ENCODE assay signal across 20 mouse cellular contexts in the genomic region with DNA sequence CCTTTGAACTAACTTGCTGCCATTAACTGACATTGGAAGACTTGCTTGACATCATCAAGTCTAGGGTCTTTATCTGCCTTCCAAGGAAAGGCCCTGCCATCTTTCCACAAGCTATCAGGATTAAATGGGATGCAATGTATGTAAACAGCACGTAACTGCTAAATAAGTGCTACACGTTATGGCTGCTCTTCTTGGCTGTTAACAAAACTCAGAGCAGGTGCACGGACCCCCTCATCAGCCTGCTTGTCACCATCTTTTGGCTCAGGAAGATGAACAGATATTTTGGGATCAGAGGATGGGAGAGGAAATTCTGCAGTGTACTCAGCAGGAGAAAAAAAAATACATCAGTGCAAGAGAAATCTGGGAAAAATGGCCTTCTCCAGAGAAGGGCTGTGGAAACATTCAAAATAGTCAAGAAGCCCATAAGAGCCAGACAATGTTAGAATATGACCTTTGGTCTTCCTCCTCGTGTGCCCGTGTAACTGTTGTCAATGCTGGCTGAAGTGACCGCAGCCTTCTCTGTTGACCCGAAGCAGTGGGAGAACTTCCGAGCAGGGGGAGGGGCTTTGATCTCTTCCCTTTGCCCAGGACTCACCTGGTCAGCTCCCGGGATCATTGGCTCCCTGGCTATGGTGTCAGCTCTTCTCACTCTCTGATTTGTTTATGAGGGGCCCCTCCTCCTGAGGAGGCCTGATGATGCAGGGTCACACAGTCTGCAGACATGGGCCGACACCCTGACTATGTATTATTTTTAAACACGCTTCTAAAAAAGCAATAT.
A peak's percentile ranks its signal among the peaks of the same experiment; 100 is the strongest.
DNase-seq lines count a peak whose midpoint lies in the region; ATAC-seq and TF ChIP-seq lines count a peak whose summit lies in the region.
"Had no signal": no experiment of that assay in that cellular context is flagged by ENCODE, and none has a peak within 500 bp of the region (broad histone marks: within the 10 kb centered on the region; RNA-seq: fewer than 3 reads in every experiment).

No protein-coding gene starts in this region.

- H3K27ac ChIP-seq in heart, adult 2 months: no peak overlapping the region
- peak overlapping the region; percentile 45; the same call in 1 of the 2 replicates for H3K27ac ChIP-seq in liver, adult 2 months (replicated peaks; ENCODE audit: insufficient read depth, low read depth, low read length)
- no peak overlapping the region for H3K27ac ChIP-seq in liver, embryonic 12.5 days
- H3K27ac ChIP-seq in liver, embryonic 16.5 days (ENCODE audit: low read length): no peak overlapping the region
- H3K27ac ChIP-seq: embryonic facial prominence, embryonic 12.5 days; forebrain, embryonic 15.5 days; gastrocnemius, adult 2 months; heart, embryonic 10.5 days; hindbrain, embryonic 12.5 days had no signal

- no peak overlapping the region for H3K4me3 ChIP-seq in heart, adult 2 months
- no peak overlapping the region for H3K4me3 ChIP-seq in liver, adult 2 months (ENCODE audit: insufficient read depth, low read depth, low read length)
- no peak overlapping the region for H3K4me3 ChIP-seq in liver, embryonic 12.5 days
- H3K4me3 ChIP-seq in liver, embryonic 16.5 days (ENCODE audit: low read depth, low read length): no peak overlapping the region
- H3K4me3 ChIP-seq: embryonic facial prominence, embryonic 12.5 days; forebrain, embryonic 15.5 days; gastrocnemius, adult 2 months; heart, embryonic 10.5 days; hindbrain, embryonic 12.5 days had no signal

- 74% methylated on average over 11 of the region's 11 CpGs for WGBS in heart, adult 2 months
- WGBS in liver, adult 2 months: 40% methylated on average over 11 of the region's 11 CpGs
- WGBS in liver, embryonic 12.5 days (ENCODE audit: insufficient replicate concordance): 64% methylated on average over 11 of the region's 11 CpGs
- WGBS in liver, embryonic 16.5 days (ENCODE audit: insufficient replicate concordance): 63% methylated on average over 11 of the region's 11 CpGs

- no peak for TF ChIP-seq POLR2A in heart, adult 2 months (IDR thresholded peaks at IDR 0.05; ENCODE audit: insufficient read depth, low read depth, low read length)
- no peak for TF ChIP-seq POLR2A in liver, adult 2 months (IDR thresholded peaks at IDR 0.05; ENCODE audit: extremely low read depth, insufficient read depth, low read length)

- no peak for TF ChIP-seq CTCF in heart, adult 2 months (IDR thresholded peaks at IDR 0.05)
- TF ChIP-seq CTCF in liver, adult 2 months (IDR thresholded peaks at IDR 0.05; ENCODE audit: low read depth, low read length): no peak

- H3K36me3 ChIP-seq in heart, adult 2 months (ENCODE audit: control insufficient read depth, insufficient read depth, low read length): no peaks in the 10 kb centered on the region
- H3K36me3 ChIP-seq in liver, adult 2 months (ENCODE audit: control insufficient read depth, insufficient read depth, low read length): no peaks in the 10 kb centered on the region
- H3K36me3 ChIP-seq in liver, embryonic 12.5 days: no peaks in the 10 kb centered on the region
- H3K36me3 ChIP-seq in liver, embryonic 16.5 days (ENCODE audit: control insufficient read depth, insufficient read depth): no peaks in the 10 kb centered on the region
- H3K36me3 ChIP-seq: embryonic facial prominence, embryonic 12.5 days; forebrain, embryonic 15.5 days; heart, embryonic 10.5 days; hindbrain, embryonic 12.5 days had no signal

- ATAC-seq in liver, embryonic 12.5 days: no peak
- 0 out of 2 replicates have a peak, but pooled peaks have one; percentile 39 for ATAC-seq in liver, embryonic 16.5 days (ENCODE audit: low read depth)
- ATAC-seq: forebrain, embryonic 15.5 days had no signal

- H3K27me3 ChIP-seq in heart, adult 2 months (ENCODE audit: control insufficient read depth, insufficient read depth, low read length): no peaks in the 10 kb centered on the region
- no peaks in the 10 kb centered on the region for H3K27me3 ChIP-seq in liver, adult 2 months (ENCODE audit: control insufficient read depth, insufficient read depth, low read length)
- no peaks in the 10 kb centered on the region for H3K27me3 ChIP-seq in liver, embryonic 12.5 days (replicated peaks)
- no peaks in the 10 kb centered on the region for H3K27me3 ChIP-seq in liver, embryonic 16.5 days (ENCODE audit: control insufficient read depth, insufficient read depth, low read depth, low read length)
- H3K27me3 ChIP-seq: embryonic facial prominence, embryonic 12.5 days; forebrain, embryonic 15.5 days; hindbrain, embryonic 12.5 days had no signal

- peak; percentile 64 for DNase-seq in heart, adult 11 months
- DNase-seq in heart, adult 2 months: no peak
- peak; percentile 35 for DNase-seq in kidney, adult 9 months
- no peak for DNase-seq in kidney, adult 18-20 months
- DNase-seq in liver, adult 2 months (ENCODE audit: extremely low read depth, low read depth, low spot score): peak; percentile 93
- DNase-seq in spleen, postnatal 36 days (ENCODE audit: low spot score in 2 of 2): no peak
- DNase-seq: adrenal gland, postnatal 10 days; cerebellum, adult 11 months; cerebellum, adult 8-10 months; cerebellum, postnatal 14 days; gastrocnemius, adult 2 months; gastrocnemius, postnatal 25 days; heart, postnatal 10 days; heart, postnatal 4 days had no signal

- intact Hi-C loops in heart, adult 2 months (cut with DNase I): no loop called here

- H3K9ac ChIP-seq in heart, adult 2 months (ENCODE audit: low read depth, low read length): no peak overlapping the region
- no peak overlapping the region for H3K9ac ChIP-seq in liver, adult 2 months (ENCODE audit: low read depth, low read length)
- H3K9ac ChIP-seq in liver, embryonic 12.5 days: no peak overlapping the region
- no peak overlapping the region for H3K9ac ChIP-seq in liver, embryonic 16.5 days (ENCODE audit: low read depth, low read length)
- H3K9ac ChIP-seq: embryonic facial prominence, embryonic 12.5 days; forebrain, embryonic 15.5 days; hindbrain, embryonic 12.5 days had no signal

- H3K9me3 ChIP-seq in liver, embryonic 12.5 days (replicated peaks): no peaks in the 10 kb centered on the region
- no peaks in the 10 kb centered on the region for H3K9me3 ChIP-seq in liver, embryonic 16.5 days (replicated peaks; ENCODE audit: control insufficient read depth, low read length)
- H3K9me3 ChIP-seq: embryonic facial prominence, embryonic 12.5 days; forebrain, embryonic 15.5 days; heart, embryonic 10.5 days; hindbrain, embryonic 12.5 days had no signal

- TF ChIP-seq EP300 in heart, adult 2 months (IDR thresholded peaks at IDR 0.05; ENCODE audit: insufficient read depth, low read depth, low read length): no peak

- no peaks in the 10 kb centered on the region for H3K4me1 ChIP-seq in heart, adult 2 months (ENCODE audit: control insufficient read depth, insufficient read depth, low read length)
- peaks cover 13% of the 10 kb centered on the region for H3K4me1 ChIP-seq in liver, adult 2 months (ENCODE audit: control insufficient read depth, insufficient read depth, low read length)
- no peaks in the 10 kb centered on the region for H3K4me1 ChIP-seq in liver, embryonic 12.5 days
- H3K4me1 ChIP-seq in liver, embryonic 16.5 days (ENCODE audit: control insufficient read depth, low read depth, low read length): no peaks in the 10 kb centered on the region
- H3K4me1 ChIP-seq: embryonic facial prominence, embryonic 12.5 days; forebrain, embryonic 15.5 days; heart, embryonic 10.5 days; hindbrain, embryonic 12.5 days had no signal

- no peak overlapping the region for H3K4me2 ChIP-seq in liver, embryonic 12.5 days
- H3K4me2 ChIP-seq in liver, embryonic 16.5 days (ENCODE audit: low read depth, low read length): no peak overlapping the region
- H3K4me2 ChIP-seq: embryonic facial prominence, embryonic 12.5 days; forebrain, embryonic 15.5 days; hindbrain, embryonic 12.5 days had no signal

- H3K79me2 ChIP-seq in heart, adult 2 months (replicated peaks; ENCODE audit: control insufficient read depth, insufficient read depth, low read length): no peaks in the 10 kb centered on the region
- no peaks in the 10 kb centered on the region for H3K79me2 ChIP-seq in liver, adult 2 months (ENCODE audit: control insufficient read depth, insufficient read depth, low read length)

Comparison
In these comparisons a context has a peak if more than half of its experiments do, and no peak if none do; other contexts are left out.
1. DNase-seq: peak in heart, adult 11 months (single experiment), kidney, adult 9 months (single experiment) and liver, adult 2 months (single experiment); none in heart, adult 2 months (0 of 2), kidney, adult 18-20 months (single experiment) and spleen, postnatal 36 days (0 of 2).